Mouse (Mus musculus) kidney, embryonic 16.5 days (tissue): Measurements from ENCODE around the gene Napa. TPM values are rescaled to one million over a fixed set of nuclear protein-coding genes. Genes with fewer than 3 reads are reported as not detected.
A peak's percentile ranks its signal among the peaks of the same experiment; 100 is the strongest.

Experiments used
- ATAC-seq: fragments of 200-750 bp; cut with Nextera tagmentation; 2 replicates; pipeline ENCODE4 v1.8.0; 2017; ENCODE audit warnings: moderate TSS enrichment; ENCODE audit not compliant: low FRiP score, low TSS enrichment
- H3K27ac ChIP-seq: fragments of 300-500 bp; sonication (generic); 2 replicates; pipeline ENCODE4 v1.5.1; 2014; ENCODE audit warnings: low read length
- H3K27me3 ChIP-seq: fragments of 300-500 bp; sonication (generic); 2 replicates; pipeline ENCODE4 v1.6.1; 2014; ENCODE audit warnings: low read length, control low read depth, mixed read lengths; ENCODE audit not compliant: insufficient read depth
- H3K36me3 ChIP-seq: fragments of 300-500 bp; sonication (generic); 2 replicates; pipeline ENCODE4 v1.6.1; 2014; ENCODE audit warnings: low read length, control low read depth, mixed read lengths; ENCODE audit not compliant: insufficient read depth
- H3K4me1 ChIP-seq: fragments of 300-500 bp; sonication (generic); 2 replicates; pipeline ENCODE4 v1.6.1; 2014; ENCODE audit warnings: low read length, control low read depth, mixed read lengths; ENCODE audit not compliant: insufficient read depth
- H3K4me2 ChIP-seq: fragments of 300-500 bp; sonication (generic); replicated peaks from 2 replicates; pipeline ENCODE4 v1.6.1; 2014; ENCODE audit warnings: low read depth, low read length
- H3K4me3 ChIP-seq: fragments of 300-500 bp; sonication (generic); 2 replicates; pipeline ENCODE4 v1.5.1; 2014; ENCODE audit warnings: mild to moderate bottlenecking, low read length
- H3K9ac ChIP-seq: fragments of 300-500 bp; sonication (generic); replicated peaks from 2 replicates; pipeline ENCODE4 v1.6.1; 2014; ENCODE audit warnings: low read length
- H3K9me3 ChIP-seq: fragments of 300-500 bp; sonication (generic); 2 replicates; pipeline ENCODE4 v1.6.1; 2016; ENCODE audit warnings: low read length, control low read depth
- WGBS: fragments of 180-500 bp; shearing (Covaris S2); extraction: QIAGEN DNeasy Blood & Tissue Kit; methylation state at CpG from one replicate; pipeline ENCODE4 v1.1.7; 2014; 5-methylcytosine and 5-hydroxymethylcytosine counted together
- polyA plus RNA-seq: library from polyadenylated mRNA; unstranded; fragments of >200 nt; fragmentation: Nextera tagmentation; extraction: Ambion mirVana; gene quantifications from 2 replicates; pipeline ENCODE4 v1.2.1, GENCODE M21; 2015

Gene Napa
- polyA plus RNA-seq, 1 experiment from 2014 or later: 215 TPM

- Histone ChIP-seq H3K4me2 (peak overlapping the region; percentile 95), H3K9ac (peak overlapping the region; percentile 76), H3K9me3 (no peaks in the 10 kb centered on the region), H3K27me3 (peaks cover 3% of the 10 kb centered on the region; the same call in 1 of the 2 replicates), H3K36me3 (no peaks in the 10 kb centered on the region), H3K4me1 (peaks cover 26% of the 10 kb centered on the region), H3K27ac (peak overlapping the region; percentile 78), H3K4me3 (peak overlapping the region; percentile 64)
- WGBS: under 1% methylated on average over 36 of the region's 38 CpGs
- ATAC-seq: peak; percentile 87
These were observed 31.8 kb downstream of the Napa start for GRCm38 (mm10) chr7:16129846-16130691.

GRCm38 (mm10) chr7:16130956-16131634 is 32.8 kb downstream of the Napa start:
- H3K27me3 ChIP-seq: peaks cover 3% of the 10 kb centered on the region; the same call in 1 of the 2 replicates
- ATAC-seq: no peak

GRCm38 (mm10) chr7:16132161-16132581 is 33.9 kb downstream of the Napa start:
- no peak overlapping the region for H3K9ac ChIP-seq
- peaks cover 3% of the 10 kb centered on the region; the same call in 1 of the 2 replicates for H3K27me3 ChIP-seq
- H3K4me1 ChIP-seq: peaks cover 26% of the 10 kb centered on the region
- no peak overlapping the region for H3K4me2 ChIP-seq
- no peaks in the 10 kb centered on the region for H3K36me3 ChIP-seq
- no peak overlapping the region for H3K27ac ChIP-seq
- 10% methylated on average over 7 of the region's 7 CpGs for WGBS
- no peak overlapping the region for H3K4me3 ChIP-seq
- ATAC-seq: no peak
- H3K9me3 ChIP-seq: no peaks in the 10 kb centered on the region

More at GRCm38 (mm10) chr7:16130956-16131634, 32.8 kb downstream of the Napa start:
- Histone ChIP-seq H3K4me2 (peak overlapping the region; percentile 95), H3K4me1 (peaks cover 26% of the 10 kb centered on the region), H3K9ac (peak overlapping the region; percentile 76; the same call in 1 of the 2 replicates), H3K9me3 (no peaks in the 10 kb centered on the region), H3K36me3 (no peaks in the 10 kb centered on the region), H3K27ac (no peak overlapping the region), H3K4me3 (peak overlapping the region; percentile 64; the same call in 1 of the 2 replicates)
- 31% methylated on average over 13 of the region's 13 CpGs for WGBS

- WGBS: 67% methylated on average over 3 of the region's 3 CpGs
These were observed 34.7 kb downstream of the Napa start for GRCm38 (mm10) chr7:16132926-16133325.

GRCm38 (mm10) chr7:16133691-16134090 is 35.4 kb downstream of the Napa start:
- Histone ChIP-seq H3K4me2 (no peak overlapping the region), H3K27ac (no peak overlapping the region), H3K27me3 (peaks cover 3% of the 10 kb centered on the region; the same call in 1 of the 2 replicates), H3K9me3 (no peaks in the 10 kb centered on the region), H3K4me3 (no peak overlapping the region), H3K9ac (no peak overlapping the region), H3K4me1 (peaks cover 26% of the 10 kb centered on the region), H3K36me3 (no peaks in the 10 kb centered on the region)
- 90% methylated on average over 9 of the region's 9 CpGs for WGBS
- no peak for ATAC-seq

More at GRCm38 (mm10) chr7:16132926-16133325, 34.7 kb downstream of the Napa start:
- Histone ChIP-seq H3K4me3 (no peak overlapping the region), H3K36me3 (no peaks in the 10 kb centered on the region), H3K9ac (no peak overlapping the region), H3K4me1 (peaks cover 26% of the 10 kb centered on the region), H3K27ac (no peak overlapping the region), H3K9me3 (no peaks in the 10 kb centered on the region), H3K4me2 (no peak overlapping the region), H3K27me3 (peaks cover 3% of the 10 kb centered on the region; the same call in 1 of the 2 replicates)
- ATAC-seq: no peak

- Histone ChIP-seq H3K27ac (no peak overlapping the region), H3K4me1 (peaks cover 20% of the 10 kb centered on the region; the same call in 1 of the 2 replicates), H3K4me3 (no peak overlapping the region), H3K36me3 (no peaks in the 10 kb centered on the region), H3K9ac (no peak overlapping the region), H3K4me2 (no peak overlapping the region), H3K9me3 (no peaks in the 10 kb centered on the region), H3K27me3 (peaks cover 3% of the 10 kb centered on the region; the same call in 1 of the 2 replicates)
- no peak for ATAC-seq
- 69% methylated on average over 7 of the region's 7 CpGs for WGBS
These were observed 36.7 kb downstream of the Napa start for GRCm38 (mm10) chr7:16134951-16135392.

- Histone ChIP-seq H3K27ac (no peak overlapping the region), H3K4me1 (no peaks in the 10 kb centered on the region), H3K36me3 (no peaks in the 10 kb centered on the region), H3K4me2 (no peak overlapping the region), H3K27me3 (no peaks in the 10 kb centered on the region), H3K9ac (no peak overlapping the region), H3K9me3 (no peaks in the 10 kb centered on the region), H3K4me3 (no peak overlapping the region)
- WGBS: 17% methylated on average over 25 of the region's 27 CpGs
- ATAC-seq: no peak
These were observed 48.5 kb downstream of the Napa start for GRCm38 (mm10) chr7:16146489-16147410.

- Histone ChIP-seq H3K4me3 (no peak overlapping the region), H3K4me1 (no peaks in the 10 kb centered on the region), H3K27me3 (no peaks in the 10 kb centered on the region), H3K27ac (no peak overlapping the region), H3K4me2 (no peak overlapping the region), H3K36me3 (no peaks in the 10 kb centered on the region), H3K9me3 (no peaks in the 10 kb centered on the region), H3K9ac (no peak overlapping the region)
- WGBS: 12% methylated on average over 15 of the region's 15 CpGs
- ATAC-seq: no peak
These were observed 49.4 kb downstream of the Napa start for GRCm38 (mm10) chr7:16147643-16148042.

- 59% methylated on average over 5 of the region's 5 CpGs for WGBS
- Histone ChIP-seq H3K27me3 (no peaks in the 10 kb centered on the region), H3K4me2 (no peak overlapping the region), H3K9ac (no peak overlapping the region), H3K9me3 (no peaks in the 10 kb centered on the region), H3K4me1 (no peaks in the 10 kb centered on the region), H3K36me3 (no peaks in the 10 kb centered on the region), H3K4me3 (no peak overlapping the region), H3K27ac (no peak overlapping the region)
- ATAC-seq: no peak
These were observed 51.0 kb downstream of the Napa start for GRCm38 (mm10) chr7:16149241-16149640.
